Mouse (Mus musculus): ENCODE data around the gene Naglu.

GRCm38 (mm10) chr11:101078121-101078520, 8.3 kb downstream of the Naglu start, which contains the start of gene Hsd17b1:
- TF ChIP-seq CTCF (IDR thresholded peaks at IDR 0.05; ENCODE audit: control insufficient read depth, insufficient read depth, insufficient read length) (no peak), USF1 (IDR thresholded peaks at IDR 0.05; ENCODE audit: low read depth) (no peak), MAX (IDR thresholded peaks at IDR 0.05) (no peak), CEBPB (IDR thresholded peaks at IDR 0.05; ENCODE audit: low read depth) (no peak), MYOG (IDR thresholded peaks at IDR 0.05; ENCODE audit: control insufficient read depth, extremely low read depth, insufficient read length) (no peak), MYOD1 (IDR thresholded peaks at IDR 0.05; ENCODE audit: control insufficient read depth, insufficient read length, low read depth) (no peak), FOSL1 (IDR thresholded peaks at IDR 0.05; ENCODE audit: insufficient read depth, low read length, poor library complexity, severe bottlenecking) (no peak)

Data from C2C12 (cell line).